Mouse (Mus musculus) A20 (cell line): ENCODE measurements at regions not wholly inside any gene's neighbourhood (a gene's known extent, or its start where the extent isn't known, plus 50 kb on each side); places are given as distances from the start of the nearest gene placed in this dataset.

Experiments used
- DNase-seq: peaks from one replicate; pipeline ENCODE4 v3.0.0-alpha.2; 2011; ENCODE audit warnings: low read depth, low spot score

GRCm38 (mm10) chr1:76487481-76487880 is 941.4 kb downstream of the Slc4a3 start:
- no peak for DNase-seq

- no peak for DNase-seq
These were observed 943.8 kb downstream of the Slc4a3 start for GRCm38 (mm10) chr1:76489681-76490492.

GRCm38 (mm10) chr1:76490719-76491118 is 944.7 kb downstream of the Slc4a3 start:
- DNase-seq = no peak

- no peak for DNase-seq
These were observed 945.1 kb downstream of the Slc4a3 start for GRCm38 (mm10) chr1:76491187-76491586.

- DNase-seq = no peak
These were observed 959.1 kb downstream of the Slc4a3 start for GRCm38 (mm10) chr1:76505150-76505549.

- DNase-seq = no peak
These were observed 962.8 kb downstream of the Slc4a3 start for GRCm38 (mm10) chr1:76508821-76509220.

GRCm38 (mm10) chr1:76509486-76509885 is 963.4 kb downstream of the Slc4a3 start:
- DNase-seq = no peak

GRCm38 (mm10) chr1:76512156-76512555 is 966.1 kb downstream of the Slc4a3 start:
- no peak for DNase-seq

GRCm38 (mm10) chr1:76513490-76513889 is 967.4 kb downstream of the Slc4a3 start:
- no peak for DNase-seq

GRCm38 (mm10) chr1:76529531-76529930 is 983.5 kb downstream of the Slc4a3 start:
- no peak for DNase-seq

GRCm38 (mm10) chr1:76530342-76530741 is 984.3 kb downstream of the Slc4a3 start:
- DNase-seq = no peak

- no peak for DNase-seq
These were observed 979.3 kb downstream of the Epha4 start for GRCm38 (mm10) chr1:76535522-76535956.

- DNase-seq = no peak
These were observed 974.4 kb downstream of the Epha4 start for GRCm38 (mm10) chr1:76540529-76540928.

- DNase-seq = no peak
These were observed 964.0 kb downstream of the Epha4 start for GRCm38 (mm10) chr1:76550876-76551275.

GRCm38 (mm10) chr1:76559441-76559840 is 955.4 kb downstream of the Epha4 start:
- DNase-seq = no peak

- no peak for DNase-seq
These were observed 939.4 kb downstream of the Epha4 start for GRCm38 (mm10) chr1:76575487-76575886.

GRCm38 (mm10) chr1:76585921-76586320 is 929.0 kb downstream of the Epha4 start:
- DNase-seq = no peak

- no peak for DNase-seq
These were observed 889.1 kb downstream of the Epha4 start for GRCm38 (mm10) chr1:76625831-76626230.

GRCm38 (mm10) chr1:76629861-76630260 is 885.0 kb downstream of the Epha4 start:
- DNase-seq = no peak

GRCm38 (mm10) chr1:76634071-76634470 is 880.8 kb downstream of the Epha4 start:
- DNase-seq = no peak

- DNase-seq = no peak
These were observed 877.4 kb downstream of the Epha4 start for GRCm38 (mm10) chr1:76637268-76638009.

- DNase-seq = no peak
These were observed 876.9 kb downstream of the Epha4 start for GRCm38 (mm10) chr1:76638010-76638400.

GRCm38 (mm10) chr1:76641181-76641711 is 873.6 kb downstream of the Epha4 start:
- no peak for DNase-seq
